10 mouse cellular contexts compared by ENCODE assay signal in genomic region chr15:99649067-99649761, GRCm38 (mm10). TPM values are rescaled to one million over a fixed set of nuclear protein-coding genes. Genes with fewer than 3 reads are reported as not detected.
A peak's percentile ranks its signal among the peaks of the same experiment; 100 is the strongest.
DNase-seq lines count a peak whose midpoint lies in the region; ATAC-seq lines count a peak whose summit lies in the region.
"Had no signal": no experiment of that assay in that cellular context is flagged by ENCODE, and none has a peak within 500 bp of the region (broad histone marks: within the 10 kb centered on the region; RNA-seq: fewer than 3 reads in every experiment).

No protein-coding gene starts in this region.

- no peak overlapping the region for H3K27ac ChIP-seq in kidney, embryonic 16.5 days (ENCODE audit: low read length)
- H3K27ac ChIP-seq in embryonic facial prominence, embryonic 12.5 days, result no peak overlapping the region
- 0 out of 2 replicates have a peak overlapping the region, but pooled peaks have one; percentile 35 for H3K27ac ChIP-seq in midbrain, embryonic 16.5 days (ENCODE audit: low read length)

- H3K4me1 ChIP-seq in kidney, embryonic 16.5 days (ENCODE audit: insufficient read depth, low read length), result peaks cover 41% of the 10 kb centered on the region
- H3K4me1 ChIP-seq in embryonic facial prominence, embryonic 12.5 days, result peaks cover 54% of the 10 kb centered on the region
- H3K4me1 ChIP-seq in midbrain, embryonic 16.5 days (ENCODE audit: control insufficient read depth, insufficient read depth, low read length), result peaks cover 45% of the 10 kb centered on the region

- DNase-seq in kidney, adult 18-20 months, result no peak
- DNase-seq in induced T-regulatory cell, adult 2 months (ENCODE audit: low read depth), result peak; percentile 43
- no peak for DNase-seq in adrenal gland, postnatal 14 days
- DNase-seq in ovary, adult 18-20 months (ENCODE audit: low spot score), result no peak
- DNase-seq in ovary, postnatal 14 days (ENCODE audit: low spot score), result no peak
- DNase-seq: cerebellum, postnatal 36 days; kidney, adult 8-10 months had no signal

- peaks cover 3% of the 10 kb centered on the region; the same call in 1 of the 2 replicates for H3K27me3 ChIP-seq in kidney, embryonic 16.5 days (ENCODE audit: insufficient read depth, low read length)
- peaks cover 16% of the 10 kb centered on the region for H3K27me3 ChIP-seq in embryonic facial prominence, embryonic 12.5 days
- peaks cover 3% of the 10 kb centered on the region; the same call in 1 of the 2 replicates for H3K27me3 ChIP-seq in midbrain, embryonic 16.5 days (ENCODE audit: control insufficient read depth, insufficient read depth, low read depth, low read length)

- H3K4me2 ChIP-seq in kidney, embryonic 16.5 days (replicated peaks; ENCODE audit: low read depth, low read length), result peak overlapping the region; percentile 62
- H3K4me2 ChIP-seq in embryonic facial prominence, embryonic 12.5 days (replicated peaks), result peak overlapping the region; percentile 81
- H3K4me2 ChIP-seq in midbrain, embryonic 16.5 days (ENCODE audit: low read length), result peak overlapping the region; percentile 24

- peak overlapping the region; percentile 80 for H3K4me3 ChIP-seq in kidney, embryonic 16.5 days (ENCODE audit: low read length)
- H3K4me3 ChIP-seq in embryonic facial prominence, embryonic 12.5 days, result peak overlapping the region; percentile 14; the same call in 1 of the 2 replicates
- no peak overlapping the region for H3K4me3 ChIP-seq in midbrain, embryonic 16.5 days (ENCODE audit: low read depth, low read length)

- H3K9ac ChIP-seq in kidney, embryonic 16.5 days (replicated peaks; ENCODE audit: low read length), result peak overlapping the region; percentile 24; the same call in 1 of the 2 replicates
- H3K9ac ChIP-seq in embryonic facial prominence, embryonic 12.5 days, result peak overlapping the region; percentile 81; the same call in 1 of the 2 replicates
- no peak overlapping the region for H3K9ac ChIP-seq in midbrain, embryonic 16.5 days (ENCODE audit: low read depth, low read length)

- no peak for ATAC-seq in kidney, embryonic 16.5 days (ENCODE audit: low FRiP score, low TSS enrichment)
- no peak for ATAC-seq in embryonic facial prominence, embryonic 12.5 days (ENCODE audit: insufficient number of reproducible peaks, insufficient read depth, low FRiP score, low TSS enrichment)
- ATAC-seq in midbrain, embryonic 16.5 days, result no peak

- no peaks in the 10 kb centered on the region for H3K36me3 ChIP-seq in kidney, embryonic 16.5 days (ENCODE audit: insufficient read depth, low read length)
- H3K36me3 ChIP-seq in embryonic facial prominence, embryonic 12.5 days, result no peaks in the 10 kb centered on the region
- H3K36me3 ChIP-seq in midbrain, embryonic 16.5 days (ENCODE audit: control insufficient read depth, insufficient read depth, low read length), result no peaks in the 10 kb centered on the region

- H3K9me3 ChIP-seq in kidney, embryonic 16.5 days (ENCODE audit: low read length), result no peaks in the 10 kb centered on the region
- no peaks in the 10 kb centered on the region for H3K9me3 ChIP-seq in embryonic facial prominence, embryonic 12.5 days
- H3K9me3 ChIP-seq in midbrain, embryonic 16.5 days (replicated peaks; ENCODE audit: control insufficient read depth, low read length, poor library complexity, severe bottlenecking), result no peaks in the 10 kb centered on the region

- 44% methylated on average over 6 of the region's 6 CpGs for WGBS in kidney, embryonic 16.5 days
- WGBS in embryonic facial prominence, embryonic 12.5 days, result 38% methylated on average over 6 of the region's 6 CpGs
- 24% methylated on average over 6 of the region's 6 CpGs for WGBS in midbrain, embryonic 16.5 days

RNA-seq across cellular contexts. Expression of gene Racgap1, which starts 2.2 kb away (rescaled TPM):
- polyA plus RNA-seq in kidney, embryonic 16.5 days (2015; fragmentation: Nextera tagmentation; extraction: Ambion mirVana), result 143 and 157 TPM in 2 replicates
- polyA plus RNA-seq in embryonic facial prominence, embryonic 12.5 days (2016; fragmentation: Nextera tagmentation; extraction: Ambion mirVana), result 136 and 149 TPM in 2 replicates
- polyA plus RNA-seq in midbrain, embryonic 16.5 days (2015; fragmentation: Nextera tagmentation; extraction: Ambion mirVana), result 39.0 and 48.9 TPM in 2 replicates
- 25.3 and 28.5 TPM in 2 replicates for total RNA-seq in adrenal gland, postnatal 14 days (2021)

RNA-seq across cellular contexts. Expression of gene Asic1, which starts 21.0 kb away (rescaled TPM):
- polyA plus RNA-seq in kidney, embryonic 16.5 days (2015; fragmentation: Nextera tagmentation; extraction: Ambion mirVana), result 1.7 TPM in 2 replicates
- 6.2 and 6.7 TPM in 2 replicates for polyA plus RNA-seq in embryonic facial prominence, embryonic 12.5 days (2016; fragmentation: Nextera tagmentation; extraction: Ambion mirVana)
- 47.9 and 53.9 TPM in 2 replicates for polyA plus RNA-seq in midbrain, embryonic 16.5 days (2015; fragmentation: Nextera tagmentation; extraction: Ambion mirVana)
- 0.70 and 0.75 TPM in 2 replicates for total RNA-seq in adrenal gland, postnatal 14 days (2021)

RNA-seq across cellular contexts. Expression of gene Aqp6, which starts 48.0 kb away (rescaled TPM):
- polyA plus RNA-seq in kidney, embryonic 16.5 days (2015; fragmentation: Nextera tagmentation; extraction: Ambion mirVana), result 0.10 TPM in 1 of 2 replicates, not detected in the other
- polyA plus RNA-seq in embryonic facial prominence, embryonic 12.5 days (2016; fragmentation: Nextera tagmentation; extraction: Ambion mirVana), result 0.08 TPM in 1 of 2 replicates, not detected in the other
- polyA plus RNA-seq in midbrain, embryonic 16.5 days (2015; fragmentation: Nextera tagmentation; extraction: Ambion mirVana), result 0.15 and 0.28 TPM in 2 replicates
- total RNA-seq in adrenal gland, postnatal 14 days (2021), result not detected in 2 replicates

RNA-seq across cellular contexts. Expression of gene Smarcd1, which starts 52.7 kb away (rescaled TPM):
- 49.8 and 56.3 TPM in 2 replicates for polyA plus RNA-seq in kidney, embryonic 16.5 days (2015; fragmentation: Nextera tagmentation; extraction: Ambion mirVana)
- polyA plus RNA-seq in embryonic facial prominence, embryonic 12.5 days (2016; fragmentation: Nextera tagmentation; extraction: Ambion mirVana), result 67.4 and 80.2 TPM in 2 replicates
- 86.0 and 110 TPM in 2 replicates for polyA plus RNA-seq in midbrain, embryonic 16.5 days (2015; fragmentation: Nextera tagmentation; extraction: Ambion mirVana)
- total RNA-seq in adrenal gland, postnatal 14 days (2021), result 40.0 and 57.6 TPM in 2 replicates

RNA-seq across cellular contexts. Expression of gene Gm17349, which starts 56.1 kb away (rescaled TPM):
- polyA plus RNA-seq in kidney, embryonic 16.5 days (2015; fragmentation: Nextera tagmentation; extraction: Ambion mirVana), result not detected in 2 replicates
- not detected in 2 replicates for polyA plus RNA-seq in embryonic facial prominence, embryonic 12.5 days (2016; fragmentation: Nextera tagmentation; extraction: Ambion mirVana)
- not detected in 2 replicates for polyA plus RNA-seq in midbrain, embryonic 16.5 days (2015; fragmentation: Nextera tagmentation; extraction: Ambion mirVana)
- total RNA-seq in adrenal gland, postnatal 14 days (2021), result 17.6 and 18.1 TPM in 2 replicates

Comparison
In these comparisons a context has a peak if more than half of its experiments do, and no peak if none do; other contexts are left out.
1. H3K4me2 ChIP-seq: peak in every context shown above with its lines; median percentile 81 in embryonic facial prominence, embryonic 12.5 days; 62 in kidney, embryonic 16.5 days; 24 in midbrain, embryonic 16.5 days.